Mouse (Mus musculus): ENCODE measurements around the gene Gm43064. TPM values are rescaled to one million over a fixed set of nuclear protein-coding genes. Genes with fewer than 3 reads are reported as not detected.
"Not testable (repeated sequence)": the region's sequence is repeated elsewhere in the genome, so short reads cannot be mapped to it uniquely, and the experiment has no call there.

The Gm43064 gene
- polyA plus RNA-seq, 1 experiment from 2014 or later: 0.22 TPM

DNA sequence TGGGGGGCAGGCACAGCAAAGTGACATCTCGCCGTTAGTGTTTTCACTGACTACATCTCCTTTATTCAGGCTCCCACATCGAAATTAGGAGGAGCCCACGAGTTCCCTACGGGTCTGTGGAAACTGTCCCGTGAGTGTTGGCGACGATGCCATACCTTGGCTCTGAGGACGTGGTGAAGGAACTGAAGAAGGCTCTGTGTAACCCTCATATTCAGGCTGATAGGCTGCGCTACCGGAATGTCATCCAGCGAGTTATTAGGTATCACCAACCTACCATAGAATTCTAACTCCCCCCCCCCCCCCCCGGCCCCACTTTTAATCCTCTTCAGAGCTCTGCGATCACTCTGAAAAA, 402 bp downstream of the Gm43064 start:
- Histone ChIP-seq H3K27me3 (ENCODE audit: low read depth, poor library complexity, severe bottlenecking) (no peaks in the 10 kb centered on the region), H3K4me1 (peaks cover 19% of the 10 kb centered on the region)
- under 1% methylated on average over 14 of the region's 14 CpGs for WGBS

GRCm38 (mm10) chr3:103810967-103811366, 1.6 kb downstream of the Gm43064 start:
- H3K27me3 ChIP-seq (ENCODE audit: low read depth, poor library complexity, severe bottlenecking): no peaks in the 10 kb centered on the region
- no peak overlapping the region for H3K4me3 ChIP-seq
- H3K36me3 ChIP-seq: peaks cover 42% of the 10 kb centered on the region
- H3K4me1 ChIP-seq: peaks cover 19% of the 10 kb centered on the region
- WGBS: 91% methylated on average over 6 of the region's 6 CpGs
- H3K27ac ChIP-seq (replicated peaks): no peak overlapping the region
- H3K9me3 ChIP-seq (replicated peaks): no peaks in the 10 kb centered on the region
- no peak for DNase-seq (ENCODE audit: low spot score)

More for the DNA sequence above, 402 bp downstream of the Gm43064 start:
- Histone ChIP-seq H3K27ac (replicated peaks) (peak overlapping the region; percentile 93), H3K9me3 (replicated peaks) (no peaks in the 10 kb centered on the region), H3K36me3 (peaks cover 44% of the 10 kb centered on the region), H3K4me3 (peak overlapping the region; percentile 64)
- no peak for DNase-seq (ENCODE audit: low spot score)

DNA sequence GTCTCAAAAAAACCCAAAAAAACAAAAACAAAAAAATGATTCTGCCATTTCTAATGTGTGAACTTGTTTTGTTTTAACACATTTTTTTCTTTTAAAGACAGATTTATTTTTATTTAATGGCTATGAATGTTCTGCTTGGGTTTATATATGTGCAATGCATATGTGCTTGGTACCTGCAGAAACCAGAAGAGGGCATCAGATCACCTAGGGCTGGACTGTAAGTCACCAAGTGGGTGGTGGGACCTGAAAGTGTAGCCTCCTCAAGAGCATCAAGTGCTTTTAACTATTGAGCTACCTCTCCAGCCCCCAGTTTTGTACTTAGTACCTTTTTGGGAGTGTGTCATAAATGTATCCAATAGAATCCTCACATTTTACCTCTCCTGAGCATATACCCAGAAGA, 18.2 kb downstream of the Gm43064 start:
- DNase-seq (ENCODE audit: low spot score): no peak
- Histone ChIP-seq H3K27me3 (ENCODE audit: low read depth, poor library complexity, severe bottlenecking) (no peaks in the 10 kb centered on the region), H3K27ac (replicated peaks) (no peak overlapping the region), H3K36me3 (peaks cover 10% of the 10 kb centered on the region), H3K4me1 (no peaks in the 10 kb centered on the region), H3K4me3 (no peak overlapping the region), H3K9me3 (replicated peaks) (no peaks in the 10 kb centered on the region)

DNA sequence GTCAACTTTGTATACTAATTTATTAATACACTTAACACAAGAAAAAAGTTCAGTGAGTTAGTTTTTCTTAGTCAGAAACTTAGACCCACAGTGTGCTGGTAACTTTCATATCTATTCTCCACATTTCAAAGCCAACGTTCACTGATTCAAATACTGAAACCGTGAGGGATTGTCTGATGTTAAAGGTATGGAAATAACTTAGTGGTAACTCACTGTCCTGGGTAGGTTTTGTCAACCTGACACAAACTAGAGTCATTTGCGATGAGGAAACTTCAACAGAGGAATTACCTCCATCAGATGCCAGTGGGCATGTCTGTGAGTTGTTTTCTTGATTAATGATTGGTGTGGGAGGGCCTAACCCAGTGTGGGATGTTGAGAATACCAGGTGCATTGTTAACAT, 19.7 kb downstream of the Gm43064 start:
- H3K27ac ChIP-seq (replicated peaks): no peak overlapping the region
- H3K36me3 ChIP-seq: no peaks in the 10 kb centered on the region
- H3K4me1 ChIP-seq: no peaks in the 10 kb centered on the region
- 93% methylated on average over 3 of the region's 3 CpGs for WGBS
- H3K9me3 ChIP-seq (replicated peaks): no peaks in the 10 kb centered on the region
- no peaks in the 10 kb centered on the region for H3K27me3 ChIP-seq (ENCODE audit: low read depth, poor library complexity, severe bottlenecking)
- H3K4me3 ChIP-seq: no peak overlapping the region
- DNase-seq (ENCODE audit: low spot score): no peak

- not testable (repeated sequence) for H3K4me1 ChIP-seq; H3K36me3 ChIP-seq; H3K9me3 ChIP-seq (replicated peaks); H3K27me3 ChIP-seq (ENCODE audit: low read depth, poor library complexity, severe bottlenecking); DNase-seq (ENCODE audit: low spot score); H3K27ac ChIP-seq (replicated peaks); H3K4me3 ChIP-seq
- 83% methylated on average over 1 of the region's 1 CpGs for WGBS
Observed at GRCm38 (mm10) chr3:103830681-103831080, 21.3 kb downstream of the Gm43064 start.

- 83% methylated on average over 7 of the region's 7 CpGs for WGBS
- Histone ChIP-seq H3K27me3 (ENCODE audit: low read depth, poor library complexity, severe bottlenecking) (no peaks in the 10 kb centered on the region), H3K4me1 (no peaks in the 10 kb centered on the region), H3K4me3 (no peak overlapping the region), H3K27ac (replicated peaks) (no peak overlapping the region), H3K9me3 (replicated peaks) (no peaks in the 10 kb centered on the region), H3K36me3 (no peaks in the 10 kb centered on the region)
- no peak for DNase-seq (ENCODE audit: low spot score)
Observed at GRCm38 (mm10) chr3:103831146-103831545, 21.8 kb downstream of the Gm43064 start.

DNA sequence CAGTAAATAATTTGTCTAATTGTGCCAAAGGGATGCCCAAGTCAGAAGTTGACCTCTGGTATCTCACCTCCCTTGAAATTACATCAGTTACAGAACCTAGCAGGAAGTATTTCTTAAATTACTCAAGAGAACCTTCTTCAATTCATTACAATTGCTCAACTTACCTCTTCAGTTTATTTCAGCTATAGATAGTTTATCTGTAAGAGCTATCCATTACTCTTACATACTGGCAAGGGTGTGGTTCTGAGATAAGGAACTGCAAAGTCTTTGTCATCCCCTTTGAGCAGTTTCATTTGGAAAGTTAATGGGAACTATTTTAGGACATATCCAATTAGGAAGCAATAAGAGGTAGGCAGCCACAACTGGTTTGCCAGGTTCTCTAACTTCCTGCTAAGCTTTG, 23.1 kb downstream of the Gm43064 start, which contains the start of gene Bcl2l15:
Bcl2l15 (plus strand) TSS at position 176 of the 400 bp plus-strand sequence.
- no peaks in the 10 kb centered on the region for H3K9me3 ChIP-seq (replicated peaks)
- no peak within 1 kb of the TSS for H3K4me3 ChIP-seq
- no peaks in the 10 kb centered on the region for H3K27me3 ChIP-seq (ENCODE audit: low read depth, poor library complexity, severe bottlenecking)
- no peak for DNase-seq (ENCODE audit: low spot score)
- H3K36me3 ChIP-seq: no peaks in the 10 kb centered on the region
- no peaks in the 10 kb centered on the region for H3K4me1 ChIP-seq
- no peak within 1 kb of the TSS for H3K27ac ChIP-seq (replicated peaks)

GRCm38 (mm10) chr3:103834001-103834400, 24.6 kb downstream of the Gm43064 start:
- DNase-seq (ENCODE audit: low spot score): no peak
- Histone ChIP-seq H3K36me3 (no peaks in the 10 kb centered on the region), H3K9me3 (replicated peaks) (no peaks in the 10 kb centered on the region), H3K27me3 (ENCODE audit: low read depth, poor library complexity, severe bottlenecking) (no peaks in the 10 kb centered on the region), H3K27ac (replicated peaks) (no peak overlapping the region), H3K4me3 (no peak overlapping the region), H3K4me1 (no peaks in the 10 kb centered on the region)
- WGBS: 89% methylated on average over 2 of the region's 2 CpGs

DNA sequence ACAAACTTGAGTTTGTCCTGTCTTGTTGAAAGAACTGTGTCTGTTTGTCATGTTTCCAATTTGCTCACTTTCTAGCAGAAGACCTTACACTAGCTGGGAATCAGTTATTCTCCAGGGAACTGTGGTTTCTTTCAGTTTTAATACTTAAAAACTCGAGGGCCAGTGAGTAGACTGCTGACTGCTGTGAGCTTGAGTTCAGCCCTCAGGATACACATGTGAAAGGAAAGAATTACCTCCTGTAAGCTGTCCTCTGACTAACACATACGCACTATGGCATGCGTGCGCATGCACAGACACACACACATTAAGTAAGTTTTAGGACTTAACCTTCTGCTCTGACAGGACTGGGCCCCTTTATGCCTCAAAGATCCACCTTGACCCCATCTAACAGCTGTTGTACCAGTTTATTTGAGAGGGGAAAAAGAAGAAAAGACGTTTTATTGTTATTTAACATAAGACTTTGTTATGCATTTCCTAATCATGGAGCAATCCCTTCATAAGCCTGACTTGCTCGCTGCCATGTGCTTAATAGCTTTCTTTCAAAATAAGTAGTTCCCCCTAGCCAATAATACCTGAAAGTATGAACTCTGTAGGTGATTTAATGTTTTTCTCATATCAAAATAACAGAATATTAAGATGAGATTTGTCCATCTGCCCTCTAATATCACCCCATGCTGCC, 26.0 kb downstream of the Gm43064 start:
- Histone ChIP-seq H3K4me3 (no peak overlapping the region), H3K27ac (replicated peaks) (no peak overlapping the region), H3K9me3 (replicated peaks) (no peaks in the 10 kb centered on the region), H3K4me1 (no peaks in the 10 kb centered on the region), H3K27me3 (ENCODE audit: low read depth, poor library complexity, severe bottlenecking) (no peaks in the 10 kb centered on the region), H3K36me3 (no peaks in the 10 kb centered on the region)
- no peak for DNase-seq (ENCODE audit: low spot score)
- 77% methylated on average over 6 of the region's 6 CpGs for WGBS

- Histone ChIP-seq H3K36me3 (no peaks in the 10 kb centered on the region), H3K4me1 (no peaks in the 10 kb centered on the region), H3K9me3 (replicated peaks) (no peaks in the 10 kb centered on the region; the same call in 1 of the 2 replicates), H3K27me3 (ENCODE audit: low read depth, poor library complexity, severe bottlenecking) (no peaks in the 10 kb centered on the region), H3K27ac (replicated peaks) (no peak overlapping the region), H3K4me3 (no peak overlapping the region)
- no peak for DNase-seq (ENCODE audit: low spot score)
- 86% methylated on average over 10 of the region's 10 CpGs for WGBS
Observed at GRCm38 (mm10) chr3:103835951-103836310, 26.6 kb downstream of the Gm43064 start.

DNA sequence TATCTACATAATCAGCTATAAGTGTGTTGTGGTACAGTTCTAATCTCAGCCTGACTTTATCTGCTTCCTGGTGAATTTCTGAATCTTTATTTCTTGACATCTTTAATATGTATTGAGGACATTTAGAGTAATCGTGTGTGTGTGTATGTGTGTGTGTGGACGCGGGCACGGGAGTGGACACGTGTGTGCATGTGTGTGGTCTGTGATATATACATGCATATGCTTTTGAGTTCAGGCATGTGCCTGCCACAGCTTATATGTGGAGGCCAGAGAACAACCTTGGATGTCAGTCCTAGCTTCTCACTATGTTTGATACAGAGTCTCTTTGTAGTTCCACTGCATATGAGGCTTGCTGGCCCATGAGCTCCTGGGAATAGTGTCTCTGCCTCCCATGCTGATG, 27.1 kb downstream of the Gm43064 start:
- H3K27me3 ChIP-seq (ENCODE audit: low read depth, poor library complexity, severe bottlenecking): no peaks in the 10 kb centered on the region
- H3K4me3 ChIP-seq: no peak overlapping the region
- WGBS: 95% methylated on average over 5 of the region's 5 CpGs
- H3K4me1 ChIP-seq: no peaks in the 10 kb centered on the region
- no peak for DNase-seq (ENCODE audit: low spot score)
- no peaks in the 10 kb centered on the region; the same call in 1 of the 2 replicates for H3K9me3 ChIP-seq (replicated peaks)
- no peaks in the 10 kb centered on the region for H3K36me3 ChIP-seq
- H3K27ac ChIP-seq (replicated peaks): no peak overlapping the region

DNA sequence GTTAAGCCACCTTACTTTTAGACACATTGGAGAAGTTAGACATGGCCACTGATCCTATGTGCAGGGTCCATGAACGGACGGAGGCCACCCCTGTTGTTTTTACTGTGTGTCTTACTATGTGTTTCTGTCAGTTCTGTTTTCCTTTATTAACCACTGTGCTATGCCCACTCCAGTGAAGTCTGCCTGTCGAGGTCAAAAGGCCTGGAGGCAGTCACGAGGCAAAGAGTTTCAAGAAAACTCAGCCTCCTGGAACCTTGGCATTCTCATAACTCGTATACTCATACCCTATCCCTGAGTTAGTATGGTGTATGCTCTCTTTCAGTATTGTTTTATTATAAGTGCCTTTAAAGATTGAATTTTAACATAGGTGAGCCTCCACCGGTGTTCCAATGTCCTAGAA, 30.3 kb downstream of the Gm43064 start:
- Histone ChIP-seq H3K36me3 (no peaks in the 10 kb centered on the region), H3K9me3 (replicated peaks) (no peaks in the 10 kb centered on the region; the same call in 1 of the 2 replicates), H3K27me3 (ENCODE audit: low read depth, poor library complexity, severe bottlenecking) (no peaks in the 10 kb centered on the region), H3K4me1 (no peaks in the 10 kb centered on the region), H3K27ac (replicated peaks) (no peak overlapping the region), H3K4me3 (no peak overlapping the region)
- 92% methylated on average over 6 of the region's 6 CpGs for WGBS
- DNase-seq (ENCODE audit: low spot score): no peak

DNA sequence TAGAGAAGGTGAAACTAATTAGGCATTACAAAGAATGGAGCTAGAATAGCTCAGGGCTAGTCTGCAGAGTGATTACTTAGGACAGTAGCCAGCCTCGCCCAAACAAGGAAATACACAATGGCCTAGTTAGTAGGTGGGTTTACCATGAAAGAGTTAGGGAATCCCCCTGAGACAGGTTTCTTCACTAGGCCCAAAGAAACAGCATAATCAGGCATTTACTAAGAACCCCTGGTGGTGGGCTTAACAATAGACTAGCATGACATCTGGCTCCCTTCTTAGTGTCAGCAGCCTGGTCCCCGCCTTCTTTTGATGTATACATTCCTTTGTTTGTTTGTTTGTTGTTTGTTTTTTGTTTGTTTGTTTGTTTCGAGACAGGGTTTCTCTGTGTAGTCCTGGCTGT, 30.8 kb downstream of the Gm43064 start:
- not testable (repeated sequence) for H3K27ac ChIP-seq (replicated peaks); H3K9me3 ChIP-seq (replicated peaks); H3K36me3 ChIP-seq; H3K4me3 ChIP-seq; DNase-seq (ENCODE audit: low spot score); H3K4me1 ChIP-seq; H3K27me3 ChIP-seq (ENCODE audit: low read depth, poor library complexity, severe bottlenecking)
- 85% methylated on average over 3 of the region's 3 CpGs for WGBS

GRCm38 (mm10) chr3:103840946-103841345, 31.6 kb downstream of the Gm43064 start:
- 92% methylated on average over 7 of the region's 7 CpGs for WGBS
- H3K4me1 ChIP-seq; H3K4me3 ChIP-seq; H3K27me3 ChIP-seq (ENCODE audit: low read depth, poor library complexity, severe bottlenecking); H3K9me3 ChIP-seq (replicated peaks); H3K36me3 ChIP-seq; H3K27ac ChIP-seq (replicated peaks); DNase-seq (ENCODE audit: low spot score): not testable (repeated sequence)

Data from midbrain, embryonic 10.5 days (tissue).